Mouse (Mus musculus) lung, postnatal 4 days (tissue): ENCODE results near the gene Pard3.

Source experiments
- DNase-seq, 2 experiments: peaks; one replicate each; pipeline ENCODE4 v3.0.0; 2021

The Pard3 gene

DNA sequence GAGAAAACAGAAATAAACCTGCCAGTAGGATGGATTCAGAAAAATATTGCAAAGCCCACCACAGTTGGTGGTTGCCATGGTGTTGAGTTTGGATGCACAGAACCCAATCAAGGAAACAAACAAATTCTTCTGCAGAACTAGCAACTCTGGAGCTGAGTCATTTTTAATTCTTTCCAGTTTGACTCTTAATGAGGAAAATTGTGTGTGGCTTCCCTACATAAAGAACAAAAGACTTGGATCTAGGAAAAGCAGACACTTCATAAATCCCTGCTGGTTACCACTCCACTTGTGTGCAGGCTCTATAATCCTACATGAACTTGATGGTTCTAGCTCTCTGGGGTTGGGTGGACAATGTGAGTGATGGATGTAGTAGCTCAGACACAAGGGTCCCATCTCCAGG is 298.1 kb downstream of the Pard3 start:
- DNase-seq: no peak

DNA sequence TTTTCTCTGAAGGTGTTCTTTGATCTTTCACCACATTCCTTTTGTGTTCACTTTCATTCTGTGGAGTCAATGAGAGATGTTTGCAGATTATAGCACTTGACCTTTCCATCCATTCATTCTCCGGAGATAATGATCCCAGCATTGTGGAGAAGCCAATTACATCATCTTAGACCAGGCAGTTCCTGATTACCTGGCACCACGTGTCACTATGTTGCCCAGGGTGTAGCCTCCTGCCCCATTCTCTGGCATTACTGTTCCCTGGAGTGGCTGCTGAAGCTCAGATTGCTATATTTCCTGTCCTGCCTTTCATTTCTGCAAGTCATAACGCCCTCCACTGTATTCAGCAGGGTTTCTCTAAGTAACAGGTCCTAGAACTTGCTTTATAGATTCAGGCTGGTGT is 304.7 kb downstream of the Pard3 start:
- no peak for DNase-seq

GRCm38 (mm10) chr8:127371326-127371949 is 307.7 kb downstream of the Pard3 start:
- DNase-seq: no peak

GRCm38 (mm10) chr8:127377775-127378174 is 314.1 kb downstream of the Pard3 start:
- DNase-seq: no peak

- no peak for DNase-seq
Measured at GRCm38 (mm10) chr8:127378994-127379858, 315.5 kb downstream of the Pard3 start.

DNA sequence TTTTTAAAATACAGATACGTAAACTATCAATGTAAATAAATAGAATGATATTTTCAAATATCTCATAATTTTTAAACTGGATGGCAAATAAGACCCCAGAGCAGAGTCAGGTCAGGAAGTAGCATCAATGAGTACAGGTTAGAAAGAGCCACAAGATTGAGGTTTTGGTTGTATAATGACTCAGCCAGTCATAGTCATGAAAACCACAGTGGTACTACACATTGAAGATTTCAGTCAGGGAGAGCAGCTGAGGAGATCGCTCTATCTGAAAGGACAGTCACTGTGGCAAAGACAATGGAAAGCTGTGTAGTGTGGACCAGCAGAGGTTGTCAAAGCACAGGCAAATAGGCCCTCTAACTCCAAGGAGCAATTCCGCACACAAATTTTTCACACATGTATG is 317.6 kb downstream of the Pard3 start:
- no peak for DNase-seq

GRCm38 (mm10) chr8:127392700-127393099 is 329.0 kb downstream of the Pard3 start:
- DNase-seq: no peak

DNA sequence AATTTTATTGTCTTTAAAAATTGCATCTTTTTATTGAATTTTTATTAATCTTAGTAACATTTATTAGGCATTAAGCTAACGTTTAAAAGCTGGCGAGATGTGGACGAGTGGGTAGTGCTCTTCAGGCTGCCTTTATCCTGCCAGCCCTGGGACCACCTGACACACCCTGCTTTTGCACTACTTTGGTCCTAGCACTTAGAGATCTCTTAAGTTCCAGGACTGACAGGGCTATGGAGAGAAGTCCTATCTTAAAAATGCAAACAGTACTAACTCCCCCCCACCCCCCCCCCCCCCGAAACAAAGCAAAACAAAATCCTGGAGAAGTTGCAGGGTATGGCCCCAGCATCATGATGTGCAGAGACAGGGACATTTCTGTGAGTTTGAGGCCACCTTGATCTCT is 331.8 kb downstream of the Pard3 start:
- DNase-seq: no peak

DNA sequence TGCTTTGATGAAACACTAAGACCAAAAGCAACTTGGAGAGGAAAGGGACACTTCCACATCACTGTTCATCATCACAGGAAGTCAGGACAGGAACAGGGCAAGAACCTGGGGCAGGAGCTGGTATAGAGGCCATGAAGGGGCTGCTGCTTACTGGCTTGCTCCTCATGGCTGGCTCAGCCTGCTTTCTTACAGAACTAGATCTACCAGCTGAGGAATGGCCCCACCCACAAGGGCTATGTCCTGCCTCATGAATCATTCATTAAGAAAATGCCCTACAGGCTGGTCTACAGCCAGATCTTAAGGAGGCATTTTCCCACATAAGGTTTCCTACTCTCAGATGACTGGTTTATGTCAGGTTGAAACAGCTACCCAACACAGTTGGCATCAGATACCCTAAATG is 342.1 kb downstream of the Pard3 start:
- DNase-seq: no peak

- no peak for DNase-seq
Measured at GRCm38 (mm10) chr8:127410606-127411005, 346.9 kb downstream of the Pard3 start.

- no peak for DNase-seq
Measured at GRCm38 (mm10) chr8:127411190-127411848, 347.6 kb downstream of the Pard3 start.

GRCm38 (mm10) chr8:127423021-127423420 is 359.3 kb downstream of the Pard3 start:
- no peak for DNase-seq

GRCm38 (mm10) chr8:127424211-127424916 is 360.7 kb downstream of the Pard3 start:
- no peak for DNase-seq

- DNase-seq: no peak
Measured at GRCm38 (mm10) chr8:127426857-127427256, 363.2 kb downstream of the Pard3 start.

- no peak for DNase-seq
Measured at GRCm38 (mm10) chr8:127428004-127428403, 364.3 kb downstream of the Pard3 start.

DNA sequence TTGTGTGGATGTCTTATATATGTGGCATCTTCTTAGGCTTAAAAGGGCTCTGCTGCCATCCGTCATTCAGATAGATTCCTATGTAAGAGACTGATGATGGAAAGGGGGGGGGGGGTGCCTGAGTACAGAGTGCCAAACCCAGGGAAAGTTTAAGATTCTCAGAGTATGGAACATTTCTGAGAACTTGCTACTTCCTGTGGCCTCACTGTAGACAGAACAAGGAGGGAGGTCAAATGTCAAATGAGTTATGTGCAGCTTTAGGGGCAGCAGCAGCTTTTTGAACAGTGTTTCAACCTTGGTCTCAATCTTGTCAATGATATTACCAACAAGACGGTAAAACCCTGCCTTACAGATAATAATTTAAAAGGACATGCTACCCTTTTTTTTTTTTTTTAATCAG is 367.5 kb downstream of the Pard3 start:
- DNase-seq: no peak

- DNase-seq: no peak
Measured at GRCm38 (mm10) chr8:127435975-127436374, 372.3 kb downstream of the Pard3 start.

GRCm38 (mm10) chr8:127437613-127438235 is 374.0 kb downstream of the Pard3 start:
- DNase-seq: no peak

- peak; percentile 65 to 69 for DNase-seq
Measured at GRCm38 (mm10) chr8:127438625-127439391, 375.1 kb downstream of the Pard3 start.

DNA sequence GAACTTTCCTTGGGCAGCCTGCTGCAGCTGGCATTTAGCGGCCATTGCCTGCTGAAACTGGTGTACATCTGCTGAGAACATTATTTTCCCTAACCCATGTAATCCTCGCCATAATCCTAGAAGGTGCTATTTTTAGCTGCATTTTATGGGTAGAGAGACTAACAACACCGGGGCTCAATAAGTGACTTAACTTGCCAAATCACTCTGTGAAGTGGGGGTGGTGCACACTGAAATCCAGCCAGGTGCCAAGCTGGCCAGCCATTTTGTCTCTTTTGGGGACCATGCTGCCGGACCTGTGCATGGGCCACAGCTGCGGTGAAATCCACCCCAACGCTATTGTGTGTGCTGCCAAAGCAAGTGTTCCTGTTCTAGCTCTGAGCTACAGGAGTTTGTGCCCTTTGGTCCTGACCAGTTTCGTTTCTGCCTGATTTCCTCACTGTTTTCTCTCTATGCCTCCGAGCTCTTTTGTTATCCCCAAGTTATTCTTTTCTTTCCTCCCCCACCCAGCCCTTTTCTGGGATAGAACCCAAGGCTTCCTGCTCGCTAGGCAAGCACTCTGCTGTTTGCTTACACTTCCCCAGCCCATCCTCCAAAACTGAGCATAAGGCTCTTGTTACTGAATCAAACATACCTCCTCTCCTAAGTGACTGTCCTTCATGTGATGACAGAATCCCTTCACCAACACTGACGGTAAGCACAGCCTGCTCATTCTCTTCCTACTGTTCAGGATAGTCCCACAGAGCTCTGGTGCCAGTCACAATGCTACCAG is 375.9 kb downstream of the Pard3 start:
- DNase-seq: peak; percentile 29 to 30
